Mouse (Mus musculus) neural tube, embryonic 12.5 days (tissue): ENCODE data around the gene Fbxo9. TPM values are rescaled to one million over a fixed set of nuclear protein-coding genes. Genes with fewer than 3 reads are reported as not detected.

ENCODE experiments used
- ATAC-seq: fragments of 200-750 bp; cut with Nextera tagmentation; 2 replicates; pipeline ENCODE4 v1.8.0; 2017; ENCODE audit warnings: low read depth, mild to moderate bottlenecking, moderate TSS enrichment, moderate library complexity; ENCODE audit not compliant: low FRiP score
- H3K27ac ChIP-seq: fragments of 300-500 bp; sonication (generic); 2 replicates; pipeline ENCODE4 v1.5.1; 2016
- H3K27me3 ChIP-seq: fragments of 300-500 bp; sonication (generic); replicated peaks from 2 replicates; pipeline ENCODE4 v1.6.1; 2016; ENCODE audit warnings: mild to moderate bottlenecking
- H3K36me3 ChIP-seq: fragments of 300-500 bp; sonication (generic); 2 replicates; pipeline ENCODE4 v1.6.1; 2016; ENCODE audit warnings: mild to moderate bottlenecking
- H3K4me1 ChIP-seq: fragments of 300-500 bp; sonication (generic); 2 replicates; pipeline ENCODE4 v1.6.1; 2016
- H3K4me2 ChIP-seq: fragments of 300-500 bp; sonication (generic); replicated peaks from 2 replicates; pipeline ENCODE4 v1.6.1; 2016; ENCODE audit warnings: mild to moderate bottlenecking
- H3K4me3 ChIP-seq: fragments of 300-500 bp; sonication (generic); 2 replicates; pipeline ENCODE4 v1.5.1; 2016
- H3K9ac ChIP-seq: fragments of 300-500 bp; sonication (generic); 2 replicates; pipeline ENCODE4 v1.6.1; 2016; ENCODE audit warnings: mild to moderate bottlenecking
- H3K9me3 ChIP-seq: fragments of 300-500 bp; sonication (generic); 2 replicates; pipeline ENCODE4 v1.6.1; 2016; ENCODE audit warnings: mild to moderate bottlenecking
- WGBS: fragments of 180-500 bp; shearing (Covaris S2); methylation state at CpG from one replicate; pipeline ENCODE4 v1.1.7; 2016; 5-methylcytosine and 5-hydroxymethylcytosine counted together
- polyA plus RNA-seq: library from polyadenylated mRNA; unstranded; fragments of >200 nt; fragmentation: Nextera tagmentation; extraction: Ambion mirVana; gene quantifications from 2 replicates; pipeline ENCODE4 v1.2.1, GENCODE M21; 2016

The Fbxo9 gene
- polyA plus RNA-seq, 1 experiment from 2014 or later = 53.4 TPM

GRCm38 (mm10) chr9:78124297-78124696 is 15.4 kb upstream of the Fbxo9 start:
- Histone ChIP-seq H3K4me1 (peaks cover 6% of the 10 kb centered on the region; the same call in 1 of the 2 replicates), H3K4me2 (no peak overlapping the region), H3K9me3 (no peaks in the 10 kb centered on the region), H3K27ac (no peak overlapping the region), H3K36me3 (peaks cover 7% of the 10 kb centered on the region; the same call in 1 of the 2 replicates), H3K9ac (no peak overlapping the region), H3K27me3 (no peaks in the 10 kb centered on the region), H3K4me3 (no peak overlapping the region)
- 88% methylated on average over 6 of the region's 6 CpGs for WGBS
- ATAC-seq = no peak

GRCm38 (mm10) chr9:78122939-78123712 is 14.3 kb upstream of the Fbxo9 start:
- no peak for ATAC-seq
- Histone ChIP-seq H3K27me3 (no peaks in the 10 kb centered on the region), H3K4me1 (peaks cover 6% of the 10 kb centered on the region; the same call in 1 of the 2 replicates), H3K4me3 (no peak overlapping the region), H3K27ac (no peak overlapping the region), H3K36me3 (peaks cover 7% of the 10 kb centered on the region; the same call in 1 of the 2 replicates), H3K9me3 (no peaks in the 10 kb centered on the region), H3K4me2 (no peak overlapping the region), H3K9ac (no peak overlapping the region)
- 94% methylated on average over 7 of the region's 7 CpGs for WGBS

- H3K36me3 ChIP-seq = peaks cover 7% of the 10 kb centered on the region; the same call in 1 of the 2 replicates
- no peak overlapping the region for H3K4me3 ChIP-seq
- H3K27ac ChIP-seq = no peak overlapping the region
- 70% methylated on average over 6 of the region's 6 CpGs for WGBS
- H3K27me3 ChIP-seq = no peaks in the 10 kb centered on the region
- peaks cover 6% of the 10 kb centered on the region; the same call in 1 of the 2 replicates for H3K4me1 ChIP-seq
- H3K4me2 ChIP-seq = no peak overlapping the region
- H3K9ac ChIP-seq = no peak overlapping the region
- no peaks in the 10 kb centered on the region for H3K9me3 ChIP-seq
- ATAC-seq = no peak
Measured at GRCm38 (mm10) chr9:78121985-78122384, 13.1 kb upstream of the Fbxo9 start.

GRCm38 (mm10) chr9:78121358-78121757 is 12.5 kb upstream of the Fbxo9 start:
- ATAC-seq = no peak
- no peaks in the 10 kb centered on the region for H3K9me3 ChIP-seq
- H3K4me1 ChIP-seq = peaks cover 6% of the 10 kb centered on the region; the same call in 1 of the 2 replicates
- no peaks in the 10 kb centered on the region for H3K27me3 ChIP-seq
- no peak overlapping the region for H3K4me2 ChIP-seq
- no peak overlapping the region for H3K4me3 ChIP-seq
- peaks cover 7% of the 10 kb centered on the region; the same call in 1 of the 2 replicates for H3K36me3 ChIP-seq
- H3K27ac ChIP-seq = no peak overlapping the region
- WGBS = 91% methylated on average over 8 of the region's 8 CpGs
- H3K9ac ChIP-seq = no peak overlapping the region

- 93% methylated on average over 2 of the region's 2 CpGs for WGBS
- ATAC-seq = no peak
- Histone ChIP-seq H3K4me2 (no peak overlapping the region), H3K9me3 (no peaks in the 10 kb centered on the region), H3K9ac (no peak overlapping the region), H3K27ac (no peak overlapping the region), H3K27me3 (no peaks in the 10 kb centered on the region), H3K4me1 (peaks cover 13% of the 10 kb centered on the region), H3K36me3 (peaks cover 7% of the 10 kb centered on the region; the same call in 1 of the 2 replicates), H3K4me3 (no peak overlapping the region)
Measured at GRCm38 (mm10) chr9:78117690-78118089, 8.8 kb upstream of the Fbxo9 start.

GRCm38 (mm10) chr9:78115746-78116145 is 6.9 kb upstream of the Fbxo9 start:
- H3K27ac ChIP-seq = no peak overlapping the region
- 88% methylated on average over 9 of the region's 9 CpGs for WGBS
- H3K36me3 ChIP-seq = no peaks in the 10 kb centered on the region; the same call in 1 of the 2 replicates
- no peaks in the 10 kb centered on the region for H3K27me3 ChIP-seq
- H3K9ac ChIP-seq = no peak overlapping the region
- no peaks in the 10 kb centered on the region for H3K9me3 ChIP-seq
- H3K4me2 ChIP-seq = peak overlapping the region; percentile 69
- ATAC-seq = no peak
- peaks cover 13% of the 10 kb centered on the region for H3K4me1 ChIP-seq
- H3K4me3 ChIP-seq = no peak overlapping the region

- Histone ChIP-seq H3K4me3 (peak overlapping the region; percentile 80), H3K9me3 (no peaks in the 10 kb centered on the region), H3K9ac (peak overlapping the region; percentile 95), H3K27ac (peak overlapping the region; percentile 92), H3K4me1 (peaks cover 13% of the 10 kb centered on the region), H3K36me3 (no peaks in the 10 kb centered on the region), H3K27me3 (no peaks in the 10 kb centered on the region), H3K4me2 (peak overlapping the region; percentile 69)
- peak; percentile 41 for ATAC-seq
- WGBS = 1% methylated on average over 14 of the region's 14 CpGs
Measured at GRCm38 (mm10) chr9:78113538-78113885, 4.6 kb upstream of the Fbxo9 start.

GRCm38 (mm10) chr9:78112770-78113537 is 4.1 kb upstream of the Fbxo9 start:
- peak overlapping the region; percentile 69 for H3K4me2 ChIP-seq
- H3K27ac ChIP-seq = peak overlapping the region; percentile 92
- WGBS = 3% methylated on average over 47 of the region's 47 CpGs
- H3K9ac ChIP-seq = peak overlapping the region; percentile 95
- peak; percentile 70 for ATAC-seq
- no peaks in the 10 kb centered on the region for H3K36me3 ChIP-seq
- H3K9me3 ChIP-seq = no peaks in the 10 kb centered on the region
- peaks cover 13% of the 10 kb centered on the region for H3K4me1 ChIP-seq
- H3K27me3 ChIP-seq = no peaks in the 10 kb centered on the region
- H3K4me3 ChIP-seq = peak overlapping the region; percentile 80

- Histone ChIP-seq H3K36me3 (no peaks in the 10 kb centered on the region), H3K4me2 (no peak overlapping the region), H3K4me3 (no peak overlapping the region), H3K9me3 (no peaks in the 10 kb centered on the region), H3K27ac (no peak overlapping the region), H3K4me1 (peaks cover 21% of the 10 kb centered on the region), H3K27me3 (no peaks in the 10 kb centered on the region), H3K9ac (no peak overlapping the region)
- ATAC-seq = no peak
- WGBS = 92% methylated on average over 2 of the region's 2 CpGs
Measured at GRCm38 (mm10) chr9:78111456-78111855, 2.6 kb upstream of the Fbxo9 start.

- Histone ChIP-seq H3K27me3 (no peaks in the 10 kb centered on the region), H3K4me2 (peak overlapping the region; percentile 88), H3K9ac (no peak overlapping the region), H3K4me1 (peaks cover 16% of the 10 kb centered on the region), H3K36me3 (no peaks in the 10 kb centered on the region), H3K4me3 (peak overlapping the region; percentile 82; the same call in 1 of the 2 replicates), H3K9me3 (no peaks in the 10 kb centered on the region), H3K27ac (no peak overlapping the region)
- no peak for ATAC-seq
- WGBS = 51% methylated on average over 5 of the region's 5 CpGs
Measured at GRCm38 (mm10) chr9:78109656-78110055, 791 bp upstream of the Fbxo9 start.

- WGBS = under 1% methylated on average over 88 of the region's 88 CpGs
- Histone ChIP-seq H3K9ac (peak overlapping the region; percentile 90), H3K9me3 (no peaks in the 10 kb centered on the region), H3K4me1 (peaks cover 8% of the 10 kb centered on the region; the same call in 1 of the 2 replicates), H3K4me3 (peak overlapping the region; percentile 82), H3K27ac (peak overlapping the region; percentile 72), H3K27me3 (no peaks in the 10 kb centered on the region), H3K36me3 (no peaks in the 10 kb centered on the region; the same call in 1 of the 2 replicates), H3K4me2 (peak overlapping the region; percentile 88)
- peak; percentile 88 for ATAC-seq
Measured at GRCm38 (mm10) chr9:78107912-78108795, 711 bp downstream of the Fbxo9 start.
